Mouse (Mus musculus) c-Kit-positive CD71-positive TER-119-negative erythroid progenitor cells, embryonic 14.5 days (primary cell): ENCODE measurements around the gene Smpd2.
A peak's percentile ranks its signal among the peaks of the same experiment; 100 is the strongest.

Source experiments
- DNase-seq: peaks from one replicate; pipeline ENCODE4 v3.0.0-alpha.2; 2013; ENCODE audit warnings: low read depth

Smpd2 gene

DNA sequence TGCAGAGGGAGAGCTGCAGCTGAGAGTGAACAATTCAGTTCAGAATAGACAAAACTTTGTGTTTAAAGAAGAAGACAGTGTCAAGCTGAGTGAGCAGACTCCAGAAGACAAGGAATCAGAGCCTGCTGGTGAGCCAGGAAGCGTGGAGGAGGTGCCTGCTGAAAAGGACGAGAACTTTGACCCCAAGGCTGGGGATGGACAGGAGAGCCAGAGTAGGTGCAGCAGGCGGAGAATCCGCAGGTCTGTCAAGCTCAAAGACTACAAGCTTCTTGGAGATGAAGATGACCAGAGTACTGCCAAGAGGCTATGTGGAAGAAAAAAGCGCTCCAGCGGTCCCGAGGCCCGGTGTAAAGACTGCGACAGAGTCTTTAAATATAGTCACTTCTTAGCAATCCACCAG, 38.5 kb downstream of the Smpd2 start:
- no peak for DNase-seq

- DNase-seq, result no peak
Measured at GRCm38 (mm10) chr10:41450780-41451522, 39.2 kb downstream of the Smpd2 start.

GRCm38 (mm10) chr10:41450137-41450670, 40.0 kb downstream of the Smpd2 start, which contains the start of gene Zbtb24:
Zbtb24 (plus strand) TSS chr10:41450383.
- DNase-seq, result peak; percentile 96

- DNase-seq, result no peak
Measured at GRCm38 (mm10) chr10:41449684-41450083, 40.5 kb downstream of the Smpd2 start.

- no peak for DNase-seq
Measured at GRCm38 (mm10) chr10:41448216-41448615, 42.0 kb downstream of the Smpd2 start.
